In the genomic region with DNA sequence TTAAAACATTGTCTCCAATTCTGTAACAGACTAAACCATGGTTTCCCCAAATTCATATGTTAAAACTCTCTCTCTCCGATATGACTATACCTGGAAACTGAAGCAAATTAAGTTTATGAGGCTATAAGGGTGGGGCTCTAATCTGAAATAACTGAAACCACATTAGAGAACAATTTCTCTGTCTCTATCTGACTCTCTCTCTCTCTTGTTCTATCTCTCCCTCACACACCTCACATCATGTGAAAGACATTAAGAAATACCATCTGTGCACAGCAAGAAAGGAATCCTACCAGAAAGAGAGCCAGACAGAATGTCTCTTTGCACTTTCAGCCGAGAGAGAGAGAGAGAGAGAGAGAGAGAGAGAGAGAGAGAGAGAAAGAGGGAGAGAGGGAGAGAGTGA, we compare ENCODE assay signal across 26 mouse cellular contexts.
"Had no signal": no experiment of that assay in that cellular context is flagged by ENCODE, and none has a peak within 500 bp of the region (broad histone marks: within the 10 kb centered on the region; RNA-seq: fewer than 3 reads in every experiment).

No protein-coding gene starts in this region.

- H3K4me3 ChIP-seq: gastrocnemius, adult 2 months; heart, embryonic 13.5 days; heart, embryonic 15.5 days; hindbrain, embryonic 13.5 days; hindbrain, embryonic 15.5 days; kidney, embryonic 15.5 days; limb, embryonic 12.5 days; limb, embryonic 15.5 days; liver, embryonic 12.5 days had no signal

- H3K9ac ChIP-seq: heart, embryonic 13.5 days; heart, embryonic 15.5 days; hindbrain, embryonic 13.5 days; hindbrain, embryonic 15.5 days; kidney, embryonic 15.5 days; limb, embryonic 12.5 days; limb, embryonic 15.5 days; liver, embryonic 12.5 days had no signal

- H3K9me3 ChIP-seq: heart, embryonic 13.5 days; heart, embryonic 15.5 days; hindbrain, embryonic 13.5 days; hindbrain, embryonic 15.5 days; kidney, embryonic 15.5 days; limb, embryonic 12.5 days; limb, embryonic 15.5 days; liver, embryonic 12.5 days had no signal

- H3K36me3 ChIP-seq: heart, embryonic 13.5 days; heart, embryonic 15.5 days; hindbrain, embryonic 13.5 days; hindbrain, embryonic 15.5 days; kidney, embryonic 15.5 days; limb, embryonic 12.5 days; limb, embryonic 15.5 days; liver, embryonic 12.5 days had no signal

- H3K27me3 ChIP-seq: heart, embryonic 13.5 days; heart, embryonic 15.5 days; hindbrain, embryonic 13.5 days; hindbrain, embryonic 15.5 days; kidney, embryonic 15.5 days; limb, embryonic 12.5 days; limb, embryonic 15.5 days; liver, embryonic 12.5 days had no signal

- ATAC-seq: hindbrain, postnatal 0 days; intestine, embryonic 16.5 days; liver, embryonic 12.5 days had no signal

- H3K27ac ChIP-seq: gastrocnemius, adult 2 months; heart, embryonic 13.5 days; heart, embryonic 15.5 days; hindbrain, embryonic 13.5 days; hindbrain, embryonic 15.5 days; hindbrain, postnatal 0 days; kidney, embryonic 15.5 days; kidney, postnatal 0 days; limb, embryonic 12.5 days; limb, embryonic 15.5 days; liver, embryonic 12.5 days had no signal

- H3K4me2 ChIP-seq: heart, embryonic 11.5 days; heart, embryonic 13.5 days; heart, embryonic 15.5 days; hindbrain, embryonic 13.5 days; hindbrain, embryonic 15.5 days; kidney, embryonic 15.5 days; limb, embryonic 12.5 days; limb, embryonic 15.5 days; liver, embryonic 12.5 days had no signal

- H3K4me1 ChIP-seq: heart, embryonic 13.5 days; hindbrain, embryonic 13.5 days; hindbrain, embryonic 15.5 days; kidney, embryonic 15.5 days; limb, embryonic 12.5 days; limb, embryonic 15.5 days; liver, embryonic 12.5 days had no signal

- DNase-seq: gastrocnemius, adult 2 months; gastrocnemius, postnatal 10 days; gastrocnemius, postnatal 25 days; heart, adult 18-20 months; heart, postnatal 14 days; heart, postnatal 36 days; kidney, adult 11 months; kidney, adult 2 months; kidney, adult 9 months; kidney, postnatal 14 days; kidney, postnatal 36 days; layer of hippocampus, adult 9-11 months; layer of hippocampus, postnatal 36 days; left cerebral cortex, postnatal 4 days had no signal
